24 mouse cellular contexts compared by ENCODE assay signal in the genomic region with DNA sequence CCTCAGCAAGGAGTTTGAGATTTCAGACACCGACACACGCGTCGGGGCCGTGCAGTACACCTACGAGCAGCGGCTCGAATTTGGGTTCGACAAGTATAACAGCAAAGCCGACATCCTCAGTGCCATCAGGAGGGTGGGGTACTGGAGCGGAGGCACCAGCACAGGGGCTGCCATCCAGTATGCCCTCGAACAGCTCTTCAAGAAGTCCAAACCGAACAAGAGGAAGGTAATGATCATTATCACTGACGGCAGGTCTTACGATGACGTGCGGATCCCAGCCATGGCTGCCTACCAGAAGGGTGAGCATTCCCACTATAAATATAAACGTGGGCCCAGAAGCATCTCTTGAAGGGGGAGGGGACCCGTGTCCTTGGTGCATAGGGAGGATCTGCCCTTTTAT.
"Had no signal": no experiment of that assay in that cellular context is flagged by ENCODE, and none has a peak within 500 bp of the region (broad histone marks: within the 10 kb centered on the region; RNA-seq: fewer than 3 reads in every experiment).

No protein-coding gene starts in this region.

- H3K36me3 ChIP-seq: heart, embryonic 12.5 days; hindbrain, embryonic 15.5 days; limb, embryonic 12.5 days; liver, embryonic 13.5 days; liver, embryonic 15.5 days had no signal

- H3K9me3 ChIP-seq: hindbrain, embryonic 15.5 days; limb, embryonic 12.5 days; liver, embryonic 13.5 days; liver, embryonic 15.5 days had no signal

- H3K27me3 ChIP-seq: heart, embryonic 12.5 days; hindbrain, embryonic 13.5 days; hindbrain, embryonic 15.5 days; limb, embryonic 12.5 days; liver, embryonic 13.5 days; liver, embryonic 15.5 days had no signal

- DNase-seq: gastrocnemius, postnatal 14 days; gastrocnemius, postnatal 36 days; heart, adult 18-20 months; heart, postnatal 14 days; heart, postnatal 36 days; kidney, adult 18-20 months; kidney, adult 8-10 months; kidney, postnatal 10 days; kidney, postnatal 25 days; kidney, postnatal 4 days; layer of hippocampus, adult 9-11 months; layer of hippocampus, postnatal 36 days; left cerebral cortex, postnatal 4 days; liver; liver, embryonic 13.5 days had no signal

- H3K4me2 ChIP-seq: heart, embryonic 12.5 days; hindbrain, embryonic 13.5 days; hindbrain, embryonic 15.5 days; limb, embryonic 12.5 days; liver, embryonic 11.5 days; liver, embryonic 13.5 days; liver, embryonic 15.5 days had no signal

- ATAC-seq: hindbrain, postnatal 0 days; intestine, postnatal 0 days had no signal

- H3K4me3 ChIP-seq: heart, embryonic 12.5 days; hindbrain, embryonic 13.5 days; hindbrain, embryonic 15.5 days; layer of hippocampus, adult 2 months; limb, embryonic 12.5 days; liver, embryonic 13.5 days; liver, embryonic 15.5 days had no signal

- H3K9ac ChIP-seq: heart, embryonic 12.5 days; hindbrain, embryonic 13.5 days; hindbrain, embryonic 15.5 days; limb, embryonic 12.5 days; liver, embryonic 13.5 days; liver, embryonic 15.5 days had no signal

- H3K27ac ChIP-seq: hindbrain, embryonic 13.5 days; hindbrain, embryonic 15.5 days; hindbrain, postnatal 0 days; layer of hippocampus, adult 2 months; limb, embryonic 12.5 days; liver, embryonic 13.5 days; liver, embryonic 15.5 days had no signal

- H3K4me1 ChIP-seq: heart, embryonic 12.5 days; hindbrain, embryonic 13.5 days; hindbrain, embryonic 15.5 days; limb, embryonic 12.5 days; liver, embryonic 13.5 days; liver, embryonic 15.5 days had no signal
